Mouse (Mus musculus) liver, postnatal 0 days (tissue): ENCODE measurements around the gene Crygn.

Experiments
- CTCF ChIP-seq: sonication (generic); IDR thresholded peaks from 2 replicates; pipeline ENCODE4 v1.5.1; 2016; ENCODE audit warnings: antibody characterized with exemption, low read depth
- EP300 ChIP-seq: IDR thresholded peaks from 2 replicates; pipeline ENCODE4 v1.6.1; 2016; ENCODE audit warnings: antibody characterized with exemption, low read depth, mild to moderate bottlenecking

- TF ChIP-seq CTCF: no peak
- TF ChIP-seq EP300: no peak
Measured at GRCm38 (mm10) chr5:24797858-24798257, 40.0 kb upstream of the Crygn start.
